25 mouse cellular contexts compared by ENCODE assay signal in genomic region chr4:32257686-32258085, GRCm38 (mm10). TPM values are rescaled to one million over a fixed set of nuclear protein-coding genes. Genes with fewer than 3 reads are reported as not detected.
A peak's percentile ranks its signal among the peaks of the same experiment; 100 is the strongest.
DNase-seq lines count a peak whose midpoint lies in the region; ATAC-seq and TF ChIP-seq lines count a peak whose summit lies in the region.
"Had no signal": no experiment of that assay in that cellular context is flagged by ENCODE, and none has a peak within 500 bp of the region (broad histone marks: within the 10 kb centered on the region; RNA-seq: fewer than 3 reads in every experiment).

No protein-coding gene starts in this region.

- TF ChIP-seq CTCF in heart, postnatal 0 days (IDR thresholded peaks at IDR 0.05; ENCODE audit: low read depth): no peak

- H3K9me3 ChIP-seq in heart, postnatal 0 days (replicated peaks; ENCODE audit: control insufficient read depth, low read length): no peaks in the 10 kb centered on the region
- H3K9me3 ChIP-seq: embryonic facial prominence, embryonic 15.5 days; heart, embryonic 15.5 days; hindbrain, embryonic 10.5 days; kidney, embryonic 15.5 days; liver, embryonic 12.5 days; neural tube, embryonic 15.5 days had no signal

- peaks cover 3% of the 10 kb centered on the region for H3K4me1 ChIP-seq in heart, postnatal 0 days (ENCODE audit: control insufficient read depth, insufficient read depth)
- H3K4me1 ChIP-seq: embryonic facial prominence, embryonic 15.5 days; kidney, embryonic 15.5 days; liver, embryonic 12.5 days; neural tube, embryonic 15.5 days had no signal

- no peak overlapping the region for H3K9ac ChIP-seq in heart, postnatal 0 days (replicated peaks; ENCODE audit: low read depth, low read length)
- H3K9ac ChIP-seq: embryonic facial prominence, embryonic 15.5 days; heart, embryonic 15.5 days; kidney, embryonic 15.5 days; limb, embryonic 13.5 days; liver, embryonic 12.5 days; neural tube, embryonic 15.5 days had no signal

- no peak for TF ChIP-seq EP300 in heart, postnatal 0 days (IDR thresholded peaks at IDR 0.05; ENCODE audit: low read depth)

- H3K36me3 ChIP-seq in heart, postnatal 0 days (replicated peaks; ENCODE audit: control insufficient read depth, insufficient read depth, low read length): no peaks in the 10 kb centered on the region
- H3K36me3 ChIP-seq: embryonic facial prominence, embryonic 15.5 days; heart, embryonic 15.5 days; hindbrain, embryonic 10.5 days; kidney, embryonic 15.5 days; limb, embryonic 13.5 days; liver, embryonic 12.5 days; neural tube, embryonic 15.5 days had no signal

- no peak for DNase-seq in heart, postnatal 0 days (ENCODE audit: low spot score)
- no peak for DNase-seq in heart, adult 11 months
- DNase-seq in right cerebral cortex, postnatal 4 days: no peak
- DNase-seq in ovary, postnatal 36 days (ENCODE audit: low spot score): no peak
- no peak for DNase-seq in urinary bladder, postnatal 4 days (ENCODE audit: low spot score in 2 of 2)
- DNase-seq: adrenal gland, adult 2 months; cerebellum, adult 2 months; cerebellum, postnatal 36 days; heart, adult 18-20 months; kidney, adult 11 months; kidney, postnatal 36 days; layer of hippocampus, postnatal 36 days had no signal

- no peaks in the 10 kb centered on the region for H3K27me3 ChIP-seq in heart, postnatal 0 days (ENCODE audit: control insufficient read depth, insufficient read depth, low read length)
- H3K27me3 ChIP-seq: embryonic facial prominence, embryonic 15.5 days; heart, embryonic 15.5 days; kidney, embryonic 15.5 days; limb, embryonic 13.5 days; liver, embryonic 12.5 days; neural tube, embryonic 15.5 days had no signal

- peak overlapping the region; percentile 9; the same call in 1 of the 2 replicates for H3K4me2 ChIP-seq in heart, postnatal 0 days (ENCODE audit: low read depth, low read length)
- H3K4me2 ChIP-seq: embryonic facial prominence, embryonic 15.5 days; heart, embryonic 15.5 days; kidney, embryonic 15.5 days; limb, embryonic 13.5 days; liver, embryonic 12.5 days; midbrain, embryonic 11.5 days; neural tube, embryonic 15.5 days had no signal

- 56% methylated on average over 12 of the region's 12 CpGs for WGBS in heart, postnatal 0 days

- H3K4me3 ChIP-seq in heart, postnatal 0 days (ENCODE audit: low read depth, low read length): no peak overlapping the region
- H3K4me3 ChIP-seq: embryonic facial prominence, embryonic 15.5 days; heart, embryonic 15.5 days; hindbrain, embryonic 10.5 days; kidney, embryonic 15.5 days; limb, embryonic 13.5 days; liver, embryonic 12.5 days; neural tube, embryonic 15.5 days had no signal

- peak; percentile 49; the same call in 1 of the 2 replicates for ATAC-seq in heart, postnatal 0 days (ENCODE audit: insufficient read depth, low read depth)
- peak; percentile 60 for ATAC-seq in CD4-positive, CD25-positive, alpha-beta regulatory T cell, adult 4 months
- peak; percentile 65 for ATAC-seq in granulocyte monocyte progenitor cell, adult 5-6 weeks (replicated peaks; ENCODE audit: poor library complexity, severe bottlenecking)
- ATAC-seq in monocyte, adult 5-6 weeks (replicated peaks; ENCODE audit: insufficient number of reproducible peaks, low FRiP score, low TSS enrichment, poor library complexity, severe bottlenecking): peak; percentile 25; the same call in 1 of the 2 replicates
- ATAC-seq: forebrain, embryonic 14.5 days; hindbrain, postnatal 0 days; liver, embryonic 12.5 days had no signal

- peak overlapping the region; percentile 25; the same call in 1 of the 2 replicates for H3K27ac ChIP-seq in heart, postnatal 0 days (ENCODE audit: low read depth)
- H3K27ac ChIP-seq: embryonic facial prominence, embryonic 15.5 days; heart, embryonic 15.5 days; hindbrain, embryonic 10.5 days; hindbrain, postnatal 0 days; kidney, embryonic 15.5 days; limb, embryonic 13.5 days; liver, embryonic 12.5 days; neural tube, embryonic 15.5 days had no signal

RNA-seq across cellular contexts. Expression of gene Bach2, which starts 19.1 kb away (rescaled TPM):
- total RNA-seq in heart, postnatal 0 days (2014; rRNA removed; ENCODE audit: low replicate concordance): 2.1 and 3.1 TPM in 2 replicates
- polyA plus RNA-seq in heart, postnatal 0 days (2015; fragmentation: Nextera tagmentation; extraction: Ambion mirVana): 2.1 and 2.4 TPM in 2 replicates
- polyA plus RNA-seq in CD4-positive, CD25-positive, alpha-beta regulatory T cell, adult 4 months (2017; shearing (Covaris generic)): 10 to 100 TPM; 21.5 to 23.6 TPM
- total RNA-seq in granulocyte monocyte progenitor cell, adult 5-6 weeks (2014; fragmentation: Nextera tagmentation): 0.67 and 4.9 TPM in 2 replicates
- total RNA-seq in granulocyte monocyte progenitor cell, adult 5-6 weeks (2017): under 0.01 and 0.17 TPM in 2 replicates
- total RNA-seq in monocyte, adult 5-6 weeks (2017): 3.0 to 31.8 TPM (median 7.1 TPM) in 3 replicates
